Mouse (Mus musculus): ENCODE measurements around the gene Ppp1r36.
"Not testable (repeated sequence)": the region's sequence is repeated elsewhere in the genome, so short reads cannot be mapped to it uniquely, and the experiment has no call there.

The Ppp1r36 gene

DNA sequence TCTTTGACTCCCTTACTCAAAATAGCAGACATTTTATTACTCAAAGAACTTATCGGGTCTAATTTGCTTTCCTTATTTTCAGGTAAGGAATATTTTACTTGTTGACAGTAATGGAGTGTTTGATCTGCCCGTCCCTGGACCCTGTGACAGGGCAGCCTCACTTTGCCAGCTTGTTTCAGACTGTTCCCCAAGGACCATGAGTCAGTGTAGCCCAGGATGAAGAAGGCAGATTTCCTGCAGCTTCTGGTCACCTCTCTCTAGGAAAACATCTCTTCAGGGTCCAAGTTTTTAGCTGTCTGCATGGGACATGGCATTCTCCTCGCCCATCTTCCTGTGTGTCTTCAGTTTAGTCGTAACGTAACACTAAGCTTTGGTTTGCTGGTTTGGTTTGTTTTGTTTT is 20.1 kb upstream of the Ppp1r36 start:
- no peak for DNase-seq (ENCODE audit: low spot score)

DNA sequence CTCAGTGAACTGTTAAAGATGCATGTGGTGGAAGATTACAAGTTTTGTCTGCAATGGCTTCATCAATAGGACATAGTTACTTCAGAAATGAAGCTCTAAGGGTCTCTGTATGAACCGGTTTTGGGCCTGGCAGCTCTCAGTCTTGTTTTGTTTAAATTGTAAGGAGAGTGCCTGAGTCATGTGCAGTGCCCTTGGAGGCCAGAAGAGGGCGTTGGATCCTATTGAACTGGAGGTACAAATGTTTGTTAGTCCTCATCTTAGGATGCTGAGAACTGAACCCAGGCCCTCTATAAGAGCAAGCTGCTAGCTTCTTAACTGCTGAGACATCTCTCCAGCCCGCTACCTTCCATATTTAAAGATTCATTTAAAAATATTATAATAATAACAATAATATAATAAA is 15.7 kb upstream of the Ppp1r36 start:
- no peak for DNase-seq (ENCODE audit: low spot score)

- DNase-seq (ENCODE audit: low spot score) = no peak
Observed at GRCm38 (mm10) chr12:76402991-76403885, 14.1 kb upstream of the Ppp1r36 start.

GRCm38 (mm10) chr12:76403886-76404537 is 13.3 kb upstream of the Ppp1r36 start, which contains the start of gene Hspa2:
Gene Hspa2, plus strand, starts transcription at chr12:76404176.
- DNase-seq (ENCODE audit: low spot score) = peak; percentile 96

DNA sequence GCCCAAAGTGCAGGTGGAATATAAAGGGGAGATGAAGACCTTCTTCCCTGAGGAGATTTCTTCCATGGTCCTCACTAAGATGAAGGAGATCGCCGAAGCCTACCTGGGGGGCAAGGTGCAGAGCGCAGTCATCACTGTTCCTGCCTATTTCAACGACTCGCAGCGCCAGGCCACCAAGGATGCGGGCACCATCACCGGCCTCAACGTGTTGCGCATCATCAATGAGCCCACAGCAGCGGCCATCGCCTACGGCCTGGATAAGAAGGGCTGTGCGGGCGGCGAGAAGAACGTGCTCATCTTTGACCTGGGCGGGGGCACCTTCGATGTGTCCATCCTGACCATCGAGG is 12.5 kb upstream of the Ppp1r36 start:
- DNase-seq (ENCODE audit: low spot score) = no peak

DNA sequence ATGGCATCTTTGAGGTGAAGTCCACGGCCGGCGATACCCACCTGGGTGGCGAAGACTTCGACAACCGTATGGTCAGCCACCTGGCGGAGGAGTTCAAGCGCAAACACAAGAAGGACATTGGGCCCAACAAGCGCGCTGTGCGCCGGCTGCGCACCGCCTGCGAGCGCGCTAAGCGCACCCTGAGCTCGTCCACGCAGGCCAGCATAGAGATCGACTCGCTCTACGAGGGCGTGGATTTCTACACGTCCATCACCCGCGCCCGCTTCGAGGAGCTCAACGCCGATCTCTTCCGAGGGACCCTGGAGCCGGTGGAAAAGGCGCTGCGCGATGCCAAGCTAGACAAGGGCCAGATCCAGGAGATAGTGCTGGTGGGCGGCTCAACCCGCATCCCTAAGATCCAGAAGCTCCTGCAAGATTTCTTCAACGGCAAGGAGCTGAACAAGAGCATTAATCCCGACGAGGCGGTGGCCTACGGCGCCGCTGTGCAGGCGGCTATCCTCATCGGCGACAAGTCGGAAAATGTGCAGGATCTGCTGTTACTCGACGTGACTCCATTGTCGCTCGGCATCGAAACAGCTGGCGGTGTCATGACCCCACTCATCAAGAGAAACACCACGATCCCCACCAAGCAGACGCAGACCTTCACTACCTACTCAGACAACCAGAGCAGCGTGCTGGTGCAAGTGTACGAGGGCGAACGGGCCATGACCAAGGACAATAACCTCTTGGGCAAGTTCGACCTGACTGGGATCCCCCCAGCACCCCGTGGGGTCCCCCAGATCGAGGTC is 12.0 kb upstream of the Ppp1r36 start:
- DNase-seq (ENCODE audit: low spot score) = peak; percentile 13

- DNase-seq (ENCODE audit: low spot score) = peak; percentile 36
Observed at GRCm38 (mm10) chr12:76405971-76406370, 11.4 kb upstream of the Ppp1r36 start.

- no peak for DNase-seq (ENCODE audit: low spot score)
Observed at GRCm38 (mm10) chr12:76407184-76407583, 10.2 kb upstream of the Ppp1r36 start.

GRCm38 (mm10) chr12:76409166-76409565 is 8.2 kb upstream of the Ppp1r36 start:
- no peak for DNase-seq (ENCODE audit: low spot score)

- DNase-seq (ENCODE audit: low spot score) = no peak
Observed at GRCm38 (mm10) chr12:76415383-76416010, 1.8 kb upstream of the Ppp1r36 start.

DNA sequence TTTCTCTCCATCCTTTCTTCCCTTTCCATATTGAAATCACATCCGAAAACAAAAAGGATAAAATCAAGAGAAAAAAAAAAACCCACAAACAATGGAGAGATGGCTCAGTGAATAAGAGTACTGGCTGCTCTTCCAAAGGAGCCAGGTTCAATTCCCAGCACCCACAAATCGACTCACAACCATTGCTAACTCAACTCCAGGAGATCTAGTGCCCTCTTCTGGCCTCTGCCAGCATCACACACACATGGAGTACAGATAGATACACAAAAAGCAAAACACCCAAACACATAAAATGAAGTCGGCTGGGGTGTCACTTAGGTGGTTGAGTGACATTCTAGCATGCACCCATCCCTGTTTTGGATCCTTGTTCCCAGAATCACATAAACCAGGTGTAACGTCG is 1.0 kb downstream of the Ppp1r36 start:
- no peak for DNase-seq (ENCODE audit: low spot score)

DNA sequence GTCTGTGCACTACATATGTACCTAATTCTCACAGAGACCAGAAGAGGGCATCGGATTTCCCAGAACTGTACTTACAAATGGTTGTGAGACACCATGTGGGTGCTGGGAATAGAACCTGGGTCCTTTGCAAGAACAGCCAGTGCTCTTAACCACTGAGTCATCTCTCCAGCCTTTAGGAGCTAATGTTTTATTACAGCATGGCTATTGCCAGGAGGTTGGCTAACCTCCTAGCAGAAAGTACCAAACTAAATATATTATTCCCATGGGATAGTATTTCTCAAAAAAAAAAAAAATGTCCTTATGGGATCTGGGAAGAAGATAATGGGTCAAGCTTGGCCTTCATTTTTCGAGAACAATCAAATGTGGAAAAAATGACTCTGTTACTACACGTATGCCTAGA is 7.9 kb downstream of the Ppp1r36 start:
- DNase-seq (ENCODE audit: low spot score) = no peak

GRCm38 (mm10) chr12:76427546-76427945 is 10.2 kb downstream of the Ppp1r36 start:
- no peak for DNase-seq (ENCODE audit: low spot score)

DNA sequence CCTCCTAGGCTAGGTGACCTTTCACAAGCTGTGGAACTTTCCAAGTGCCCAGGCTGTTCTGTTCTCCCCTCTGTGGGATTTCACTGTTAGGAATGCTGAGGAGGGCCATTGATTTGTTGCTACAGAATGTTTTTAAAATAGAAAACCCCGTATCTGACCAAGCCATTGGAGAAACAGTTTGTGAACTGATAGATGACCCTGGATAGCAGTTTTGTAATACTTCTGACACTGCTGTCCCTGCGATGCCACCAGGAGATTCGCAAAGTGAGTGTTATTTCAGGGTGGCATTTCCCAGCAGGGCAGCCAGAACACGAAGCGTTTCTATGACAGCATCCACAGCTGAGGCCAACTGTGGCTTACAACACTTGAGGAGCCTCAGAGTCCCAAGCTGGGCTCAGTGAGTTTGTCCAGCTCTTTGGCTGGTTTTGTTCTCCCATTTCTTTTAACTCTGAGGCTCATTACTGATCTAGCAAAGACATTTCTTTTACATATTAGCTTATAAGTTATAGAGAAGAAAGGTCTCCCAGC is 13.6 kb downstream of the Ppp1r36 start:
- no peak for DNase-seq (ENCODE audit: low spot score)

- no peak for DNase-seq (ENCODE audit: low spot score)
Observed at GRCm38 (mm10) chr12:76431431-76431830, 14.1 kb downstream of the Ppp1r36 start.

DNA sequence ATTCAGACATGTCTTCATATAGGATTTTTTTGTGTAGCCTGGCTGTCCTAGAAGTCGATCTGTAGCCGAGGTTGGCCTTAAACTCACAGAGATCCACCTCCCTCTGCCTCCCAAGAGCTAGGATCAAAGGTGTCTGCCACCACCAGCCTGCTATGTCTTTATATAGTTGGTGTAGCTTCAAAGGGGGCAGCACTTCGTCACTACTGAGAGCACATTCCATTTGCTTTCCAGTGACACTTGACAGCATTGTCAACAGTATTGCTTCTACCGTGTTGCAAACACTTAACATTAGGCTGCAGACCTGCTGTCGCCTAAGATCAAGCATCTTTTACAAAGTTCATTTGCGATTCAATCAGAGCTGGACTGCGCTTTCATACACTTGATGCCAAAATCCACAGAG is 16.8 kb downstream of the Ppp1r36 start:
- no peak for DNase-seq (ENCODE audit: low spot score)

- no peak for DNase-seq (ENCODE audit: low spot score)
Observed at GRCm38 (mm10) chr12:76435084-76435483, 17.7 kb downstream of the Ppp1r36 start.

GRCm38 (mm10) chr12:76435549-76435948 is 18.2 kb downstream of the Ppp1r36 start:
- DNase-seq (ENCODE audit: low spot score) = no peak

GRCm38 (mm10) chr12:76443488-76443887 is 26.1 kb downstream of the Ppp1r36 start:
- not testable (repeated sequence) for DNase-seq (ENCODE audit: low spot score)

DNA sequence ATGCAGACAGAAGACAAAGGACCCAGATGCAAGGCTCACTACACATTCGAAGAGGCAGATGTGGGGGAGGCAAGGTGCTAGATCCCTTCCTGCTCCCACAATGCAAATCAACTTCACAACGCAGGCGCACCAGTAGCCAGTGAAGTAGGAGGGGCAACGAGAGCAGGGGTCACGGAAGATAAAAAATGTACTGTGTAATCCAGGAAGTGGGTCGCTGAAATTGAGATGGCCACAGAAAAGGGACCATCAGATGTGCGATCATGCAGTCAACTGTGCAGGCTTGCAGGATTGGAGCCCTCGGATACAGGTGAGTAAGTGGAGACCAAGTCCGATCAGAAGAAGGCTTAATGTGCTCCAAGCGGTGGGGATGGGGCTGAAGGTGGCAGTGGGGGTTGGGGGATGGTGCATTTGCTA is 27.0 kb downstream of the Ppp1r36 start:
- peak; percentile 2 for DNase-seq (ENCODE audit: low spot score)

GRCm38 (mm10) chr12:76444862-76445261 is 27.5 kb downstream of the Ppp1r36 start:
- DNase-seq (ENCODE audit: low spot score) = no peak

DNA sequence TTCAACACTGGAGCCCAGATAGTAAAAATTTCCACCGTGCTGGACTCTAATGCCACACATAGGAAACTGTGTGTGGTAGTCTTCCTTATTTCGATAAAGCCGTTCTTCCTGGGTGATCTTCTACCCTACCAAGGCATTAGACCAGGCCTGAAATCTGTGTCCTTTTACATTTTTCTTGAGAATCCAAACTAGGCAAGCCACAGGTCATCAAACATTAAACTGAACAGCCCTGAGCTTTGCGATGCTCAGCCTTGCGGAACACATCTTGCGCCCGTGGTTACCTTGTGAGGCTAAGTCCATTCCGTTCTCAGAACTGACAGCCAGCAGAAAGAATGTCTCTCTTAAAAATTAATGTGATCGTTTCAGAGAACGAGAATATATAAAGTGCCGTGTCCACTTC is 28.9 kb downstream of the Ppp1r36 start:
- no peak for DNase-seq (ENCODE audit: low spot score)
